Mouse (Mus musculus): ENCODE results near the gene Gpat2. TPM values are rescaled to one million over a fixed set of nuclear protein-coding genes. Genes with fewer than 3 reads are reported as not detected.

The Gpat2 gene
- total RNA-seq, 2 experiments from 2014 or later = 0.12 TPM; not detected in 1

- intact Hi-C loops (cut with DNase I) = no loop called here
- DNase-seq = no peak
These were observed 10.6 kb downstream of the Gpat2 start for GRCm38 (mm10) chr2:127435554-127435953.

GRCm38 (mm10) chr2:127437697-127438096, 12.7 kb downstream of the Gpat2 start:
- intact Hi-C loops (cut with DNase I) = no loop called here
- DNase-seq = no peak

- intact Hi-C loops (cut with DNase I) = no loop called here
- peak; percentile 68 to 88 for DNase-seq
These were observed 19.2 kb downstream of the Gpat2 start, which contains the start of gene Fahd2a for GRCm38 (mm10) chr2:127444055-127444789. Fahd2a (minus strand) TSS chr2:127444565.

- intact Hi-C loops (cut with DNase I) = no loop called here
- DNase-seq = no peak
These were observed 21.8 kb downstream of the Gpat2 start for GRCm38 (mm10) chr2:127446847-127447246.

GRCm38 (mm10) chr2:127449691-127450090, 24.7 kb downstream of the Gpat2 start:
- no peak for DNase-seq
- intact Hi-C loops (cut with DNase I) = no loop called here

GRCm38 (mm10) chr2:127451748-127452147, 26.7 kb downstream of the Gpat2 start:
- no peak for DNase-seq
- intact Hi-C loops (cut with DNase I) = no loop called here

- no peak for DNase-seq
- intact Hi-C loops (cut with DNase I) = no loop called here
These were observed 28.1 kb downstream of the Gpat2 start for GRCm38 (mm10) chr2:127453141-127453540.

- intact Hi-C loops (cut with DNase I) = no loop called here
- peak; percentile 67 to 81 for DNase-seq
These were observed 28.8 kb downstream of the Gpat2 start for GRCm38 (mm10) chr2:127453764-127454163.

GRCm38 (mm10) chr2:127459341-127459740, 34.3 kb downstream of the Gpat2 start:
- intact Hi-C loops (cut with DNase I) = no loop called here
- DNase-seq = no peak

GRCm38 (mm10) chr2:127461351-127461750, 36.4 kb downstream of the Gpat2 start:
- no peak for DNase-seq
- intact Hi-C loops (cut with DNase I) = no loop called here

- DNase-seq = peak; percentile 68 to 78
- intact Hi-C loops (cut with DNase I) = loop anchor here (1.0 to 2.0 kb wide), 2 partner anchors 39 to 96 kb away; no protein-coding TSS in a partner anchor
These were observed 37.3 kb downstream of the Gpat2 start for GRCm38 (mm10) chr2:127462314-127462713.

GRCm38 (mm10) chr2:127470183-127470582, 45.2 kb downstream of the Gpat2 start:
- intact Hi-C loops (cut with DNase I) = no loop called here
- no peak for DNase-seq

- intact Hi-C loops (cut with DNase I) = no loop called here
- DNase-seq = no peak
These were observed 45.7 kb downstream of the Gpat2 start for GRCm38 (mm10) chr2:127470661-127471060.

GRCm38 (mm10) chr2:127471281-127471680, 46.3 kb downstream of the Gpat2 start:
- intact Hi-C loops (cut with DNase I) = no loop called here
- peak in 1 of 2 experiments; percentile 24 for DNase-seq

- intact Hi-C loops (cut with DNase I) = no loop called here
- no peak for DNase-seq
These were observed 47.3 kb downstream of the Gpat2 start for GRCm38 (mm10) chr2:127472279-127472678.

GRCm38 (mm10) chr2:127479210-127479609, 54.2 kb downstream of the Gpat2 start:
- DNase-seq = no peak
- intact Hi-C loops (cut with DNase I) = no loop called here

GRCm38 (mm10) chr2:127479763-127480162, 54.8 kb downstream of the Gpat2 start:
- intact Hi-C loops (cut with DNase I) = no loop called here
- no peak for DNase-seq

- intact Hi-C loops (cut with DNase I) = no loop called here
- peak; percentile 18 to 24 for DNase-seq
These were observed 57.0 kb downstream of the Gpat2 start for GRCm38 (mm10) chr2:127481841-127482532.

GRCm38 (mm10) chr2:127482533-127482911, 57.5 kb downstream of the Gpat2 start:
- intact Hi-C loops (cut with DNase I) = no loop called here
- DNase-seq = peak; percentile 86 to 88

- intact Hi-C loops (cut with DNase I) = no loop called here
- DNase-seq = peak; percentile 18 to 46
These were observed 58.0 kb downstream of the Gpat2 start for GRCm38 (mm10) chr2:127483001-127483400.

GRCm38 (mm10) chr2:127484476-127485170, 59.6 kb downstream of the Gpat2 start:
- DNase-seq = peak; percentile 70 to 78

More at GRCm38 (mm10) chr2:127484476-127485170, 59.6 kb downstream of the Gpat2 start:
- intact Hi-C loops (cut with DNase I) = no loop called here

Data from heart, postnatal 14 days (tissue).